Mouse (Mus musculus) cerebellum, adult 2 months (tissue): ENCODE measurements around the gene Ccdc142. TPM values are rescaled to one million over a fixed set of nuclear protein-coding genes. Genes with fewer than 3 reads are reported as not detected.

ENCODE experiments used
- DNase-seq, 2 experiments: peaks; one replicate each; pipeline ENCODE4 v3.0.0; 2021
- H3K27ac ChIP-seq: fragments of 200-500 bp; 2 replicates; pipeline ENCODE4 v1.5.1; 2012; ENCODE audit warnings: low read length, control low read depth, inconsistent platforms; ENCODE audit not compliant: insufficient read depth
- H3K27me3 ChIP-seq: fragments of 200-500 bp; 2 replicates; pipeline ENCODE4 v1.6.1; 2012; ENCODE audit warnings: inconsistent platforms, mild to moderate bottlenecking, low read length, moderate library complexity; ENCODE audit not compliant: control insufficient read depth, insufficient read depth
- H3K4me1 ChIP-seq: fragments of 200-500 bp; 2 replicates; pipeline ENCODE4 v1.6.1; 2011; ENCODE audit warnings: low read length; ENCODE audit not compliant: control insufficient read depth, insufficient read depth
- H3K4me3 ChIP-seq: fragments of 200-500 bp; replicated peaks from 2 replicates; pipeline ENCODE3; 2011; ENCODE audit warnings: mild to moderate bottlenecking, low read depth, low read length, control low read depth; ENCODE audit not compliant: insufficient read depth
- CTCF ChIP-seq: fragments of 200-500 bp; IDR thresholded peaks from 2 replicates; pipeline ENCODE4 v1.5.1; 2011; ENCODE audit warnings: low read depth, mild to moderate bottlenecking, control low read depth, low read length, moderate library complexity, borderline replicate concordance; ENCODE audit not compliant: insufficient read depth
- POLR2A ChIP-seq: fragments of 200-500 bp; IDR thresholded peaks from 2 replicates; pipeline ENCODE4 v1.6.1; 2011; ENCODE audit warnings: low read length, control low read depth, borderline replicate concordance; ENCODE audit not compliant: insufficient read depth
- WGBS: fragments of 180-500 bp; shearing (Covaris S2); methylation state at CpG from one replicate; pipeline ENCODE4 v1.1.7; 2018; 5-methylcytosine and 5-hydroxymethylcytosine counted together
- polyA plus RNA-seq: library from polyadenylated mRNA; depleted of rRNA; stranded (reverse); fragments of >200 nt; gene quantifications from 2 replicates; pipeline ENCODE4 v1.2.3, GENCODE M21; 2012

The Ccdc142 gene
- polyA plus RNA-seq, 1 experiment = 9.1 TPM

- Histone ChIP-seq H3K4me1 (no peaks in the 10 kb centered on the region), H3K4me3 (no peak overlapping the region), H3K27me3 (no peaks in the 10 kb centered on the region; the same call in 1 of the 2 replicates), H3K27ac (no peak overlapping the region)
- TF ChIP-seq POLR2A = no peak
- no peak for TF ChIP-seq CTCF
- no peak for DNase-seq
- WGBS = 2% methylated on average over 47 of the region's 47 CpGs
Observed at GRCm38 (mm10) chr6:83087205-83087925, 14.0 kb upstream of the Ccdc142 start.

- no peaks in the 10 kb centered on the region for H3K4me1 ChIP-seq
- TF ChIP-seq CTCF = no peak
- TF ChIP-seq POLR2A = no peak
- no peak for DNase-seq
- 7% methylated on average over 9 of the region's 9 CpGs for WGBS
- H3K4me3 ChIP-seq = no peak overlapping the region
- no peak overlapping the region for H3K27ac ChIP-seq
- H3K27me3 ChIP-seq = no peaks in the 10 kb centered on the region; the same call in 1 of the 2 replicates
Observed at GRCm38 (mm10) chr6:83087926-83088260, 13.5 kb upstream of the Ccdc142 start.

GRCm38 (mm10) chr6:83092416-83093127 is 8.8 kb upstream of the Ccdc142 start:
- Histone ChIP-seq H3K4me3 (no peak overlapping the region), H3K27me3 (no peaks in the 10 kb centered on the region; the same call in 1 of the 2 replicates), H3K4me1 (no peaks in the 10 kb centered on the region), H3K27ac (no peak overlapping the region)
- no peak for TF ChIP-seq CTCF
- no peak for TF ChIP-seq POLR2A
- WGBS = 32% methylated on average over 6 of the region's 6 CpGs
- DNase-seq = no peak

- H3K4me1 ChIP-seq = no peaks in the 10 kb centered on the region
- no peak for DNase-seq
- H3K27ac ChIP-seq = no peak overlapping the region
- H3K4me3 ChIP-seq = no peak overlapping the region
- no peaks in the 10 kb centered on the region for H3K27me3 ChIP-seq
- TF ChIP-seq POLR2A = no peak
- no peak for TF ChIP-seq CTCF
- 42% methylated on average over 6 of the region's 6 CpGs for WGBS
Observed at GRCm38 (mm10) chr6:83095968-83096367, 5.4 kb upstream of the Ccdc142 start.

- Histone ChIP-seq H3K27me3 (no peaks in the 10 kb centered on the region), H3K4me3 (no peak overlapping the region), H3K27ac (no peak overlapping the region), H3K4me1 (peaks cover 11% of the 10 kb centered on the region)
- no peak for DNase-seq
- no peak for TF ChIP-seq POLR2A
- no peak for TF ChIP-seq CTCF
- WGBS = 75% methylated on average over 2 of the region's 2 CpGs
Observed at GRCm38 (mm10) chr6:83098411-83098810, 3.0 kb upstream of the Ccdc142 start.

GRCm38 (mm10) chr6:83101688-83102556 is 521 bp downstream of the Ccdc142 start:
- peak; percentile 58 to 60 for DNase-seq
- H3K27ac ChIP-seq = peak overlapping the region; percentile 63
- WGBS = under 1% methylated on average over 74 of the region's 74 CpGs

GRCm38 (mm10) chr6:83103130-83103650 is 1.8 kb downstream of the Ccdc142 start:
- WGBS = 54% methylated on average over 11 of the region's 11 CpGs

More at GRCm38 (mm10) chr6:83101688-83102556, 521 bp downstream of the Ccdc142 start:
- 0 out of 2 replicates have a peak, but pooled peaks have one; percentile 9 for TF ChIP-seq POLR2A
- TF ChIP-seq CTCF = no peak; the same call in 1 of the 2 replicates
- H3K4me3 ChIP-seq = peak overlapping the region; percentile 78
- H3K27me3 ChIP-seq = no peaks in the 10 kb centered on the region
- H3K4me1 ChIP-seq = peaks cover 14% of the 10 kb centered on the region

More at GRCm38 (mm10) chr6:83103130-83103650, 1.8 kb downstream of the Ccdc142 start:
- TF ChIP-seq POLR2A (no peak), CTCF (no peak)
- peaks cover 20% of the 10 kb centered on the region for H3K4me1 ChIP-seq
- H3K27me3 ChIP-seq = no peaks in the 10 kb centered on the region
- no peak for DNase-seq
- no peak overlapping the region for H3K4me3 ChIP-seq
- no peak overlapping the region for H3K27ac ChIP-seq
